Mouse (Mus musculus) fibroblast of lung, adult 2 months (primary cell): ENCODE results near the gene Fam19a4.

Experiments
- DNase-seq: peaks from one replicate; pipeline ENCODE4 v3.0.0-alpha.2; 2011; ENCODE audit warnings: low read depth

Fam19a4 gene

GRCm38 (mm10) chr6:97060074-97060681 lies at the start of gene Fam19a4:
Gene Fam19a4, minus strand, starts transcription at chr6:97060413.
- DNase-seq = no peak

GRCm38 (mm10) chr6:97106777-97107176 lies 46.6 kb upstream of the Fam19a4 start:
- peak; percentile 21 for DNase-seq

- no peak for DNase-seq
Measured at GRCm38 (mm10) chr6:97106106-97106505, 45.9 kb upstream of the Fam19a4 start.

- DNase-seq = no peak
Measured at GRCm38 (mm10) chr6:97104264-97104852, 44.1 kb upstream of the Fam19a4 start.

GRCm38 (mm10) chr6:97101958-97102702 lies 41.9 kb upstream of the Fam19a4 start:
- no peak for DNase-seq

- DNase-seq = no peak
Measured at GRCm38 (mm10) chr6:97101190-97101957, 41.2 kb upstream of the Fam19a4 start.

- no peak for DNase-seq
Measured at GRCm38 (mm10) chr6:97082336-97082735, 22.1 kb upstream of the Fam19a4 start.

- DNase-seq = no peak
Measured at GRCm38 (mm10) chr6:97080016-97080415, 19.8 kb upstream of the Fam19a4 start.

GRCm38 (mm10) chr6:97059599-97059998 lies 614 bp downstream of the Fam19a4 start:
- DNase-seq = no peak

GRCm38 (mm10) chr6:97052196-97052770 lies 7.9 kb downstream of the Fam19a4 start:
- DNase-seq = no peak

GRCm38 (mm10) chr6:97048403-97048802 lies 11.8 kb downstream of the Fam19a4 start:
- no peak for DNase-seq

GRCm38 (mm10) chr6:97046541-97046940 lies 13.7 kb downstream of the Fam19a4 start:
- DNase-seq = no peak

GRCm38 (mm10) chr6:97027110-97027677 lies 33.0 kb downstream of the Fam19a4 start:
- DNase-seq = no peak

GRCm38 (mm10) chr6:97019323-97019722 lies 40.9 kb downstream of the Fam19a4 start:
- DNase-seq = no peak

GRCm38 (mm10) chr6:97016711-97017110 lies 43.5 kb downstream of the Fam19a4 start:
- no peak for DNase-seq

- DNase-seq = no peak
Measured at GRCm38 (mm10) chr6:97016018-97016417, 44.2 kb downstream of the Fam19a4 start.

- DNase-seq = peak; percentile 19
Measured at GRCm38 (mm10) chr6:97006513-97007094, 53.6 kb downstream of the Fam19a4 start.

- no peak for DNase-seq
Measured at GRCm38 (mm10) chr6:97005038-97005437, 55.2 kb downstream of the Fam19a4 start.

- no peak for DNase-seq
Measured at GRCm38 (mm10) chr6:96995556-96996159, 64.6 kb downstream of the Fam19a4 start.

GRCm38 (mm10) chr6:96991741-96992140 lies 68.5 kb downstream of the Fam19a4 start:
- DNase-seq = no peak

GRCm38 (mm10) chr6:96977537-96977936 lies 82.7 kb downstream of the Fam19a4 start:
- no peak for DNase-seq
